Mouse (Mus musculus): ENCODE results near the gene Pdcd1lg2. TPM values are rescaled to one million over a fixed set of nuclear protein-coding genes. Genes with fewer than 3 reads are reported as not detected.

Gene Pdcd1lg2
- total RNA-seq, 2 experiments from 2014 or later = not detected

DNA sequence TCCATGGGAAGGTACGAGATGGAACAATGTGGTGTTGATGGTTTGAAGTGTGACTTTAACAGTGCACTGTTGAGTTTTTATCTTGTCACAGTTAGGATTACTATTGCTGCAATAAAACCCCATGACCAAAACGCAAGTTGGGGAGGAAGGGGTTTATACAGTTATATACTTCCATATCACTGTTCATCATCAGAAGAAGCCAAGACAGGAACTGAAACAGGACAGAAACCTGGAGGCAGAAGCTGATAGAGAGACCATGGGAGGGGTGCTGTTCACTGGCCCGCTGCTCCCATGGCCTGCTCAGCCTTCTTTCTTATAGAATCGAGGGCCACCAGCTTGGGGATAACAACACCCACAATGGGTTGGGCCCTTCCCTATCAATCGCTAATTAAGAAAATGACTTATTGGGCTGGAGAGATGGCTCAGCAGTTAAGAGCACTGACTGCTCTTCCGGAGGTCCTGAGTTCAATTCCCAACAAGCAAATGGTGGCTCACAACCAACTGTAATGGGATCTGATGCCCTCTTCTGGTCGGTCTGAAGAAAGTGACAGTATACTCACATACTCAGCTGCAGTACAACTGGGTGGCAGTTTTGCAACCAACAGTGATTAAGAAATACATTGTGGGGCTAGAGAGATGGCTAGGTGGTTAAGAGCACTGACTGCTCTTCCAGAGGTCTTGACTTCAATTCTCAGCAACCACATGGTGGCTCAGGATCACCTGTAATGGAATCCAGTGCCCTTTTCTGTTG, 53.1 kb downstream of the Pdcd1lg2 start:
- no peak for DNase-seq (ENCODE audit: extremely low spot score in 1 of 2, low spot score in 1 of 2)

DNA sequence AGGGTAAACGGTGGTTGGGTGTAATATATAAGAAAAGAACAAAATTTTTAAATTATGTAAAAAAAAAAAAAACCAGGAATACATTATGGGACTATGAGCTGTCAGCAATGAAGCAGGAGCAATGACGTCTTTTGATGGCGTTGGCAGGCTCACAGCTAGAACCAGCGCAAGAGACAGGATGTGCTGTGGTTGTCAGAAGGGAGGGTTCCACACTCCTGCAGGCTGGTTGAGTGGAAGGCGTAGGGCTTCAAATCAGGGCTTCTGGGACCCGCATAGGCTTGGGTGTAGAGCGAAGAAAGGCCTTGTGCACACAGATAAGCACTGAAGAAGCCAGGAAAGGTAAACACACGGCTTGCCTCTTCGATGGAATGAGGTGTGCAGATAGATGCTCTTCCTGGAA, 56.1 kb downstream of the Pdcd1lg2 start:
- no peak for DNase-seq (ENCODE audit: extremely low spot score in 1 of 2, low spot score in 1 of 2)

DNA sequence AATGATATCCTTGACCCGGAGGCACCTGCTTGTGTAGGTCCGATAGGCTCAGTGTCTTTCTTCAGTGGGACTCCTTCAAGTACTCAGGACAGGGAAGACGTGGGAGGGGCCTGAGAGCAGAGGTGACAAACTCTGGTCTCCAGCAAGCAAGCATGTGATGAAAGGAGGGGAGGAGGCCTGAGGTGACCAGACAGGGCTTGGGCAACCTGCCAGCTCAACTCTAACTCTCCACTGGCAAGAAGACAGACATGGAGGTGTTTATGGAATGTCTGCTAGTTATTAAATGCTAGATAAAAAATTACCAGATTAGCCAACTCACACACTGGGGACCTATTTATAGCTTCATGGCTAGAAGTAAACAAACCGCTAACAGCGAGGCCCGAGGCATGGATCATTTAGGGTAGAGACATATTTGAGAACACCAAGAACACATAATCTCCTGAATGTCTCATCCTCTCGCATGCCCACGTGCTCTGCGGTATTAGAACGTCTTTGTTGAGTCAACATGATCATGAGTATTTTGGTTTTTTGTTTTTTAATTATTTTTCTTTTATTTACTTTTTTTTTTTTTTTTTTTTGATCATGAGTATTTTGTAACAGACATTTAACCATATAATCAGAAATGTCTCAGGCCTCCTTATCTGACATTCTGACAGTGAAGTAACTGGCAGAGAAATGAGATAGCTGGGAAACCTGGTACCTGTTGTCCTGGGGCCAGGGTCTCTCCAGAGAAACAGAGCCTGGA, 58.4 kb downstream of the Pdcd1lg2 start:
- no peak for DNase-seq (ENCODE audit: extremely low spot score in 1 of 2, low spot score in 1 of 2)

DNA sequence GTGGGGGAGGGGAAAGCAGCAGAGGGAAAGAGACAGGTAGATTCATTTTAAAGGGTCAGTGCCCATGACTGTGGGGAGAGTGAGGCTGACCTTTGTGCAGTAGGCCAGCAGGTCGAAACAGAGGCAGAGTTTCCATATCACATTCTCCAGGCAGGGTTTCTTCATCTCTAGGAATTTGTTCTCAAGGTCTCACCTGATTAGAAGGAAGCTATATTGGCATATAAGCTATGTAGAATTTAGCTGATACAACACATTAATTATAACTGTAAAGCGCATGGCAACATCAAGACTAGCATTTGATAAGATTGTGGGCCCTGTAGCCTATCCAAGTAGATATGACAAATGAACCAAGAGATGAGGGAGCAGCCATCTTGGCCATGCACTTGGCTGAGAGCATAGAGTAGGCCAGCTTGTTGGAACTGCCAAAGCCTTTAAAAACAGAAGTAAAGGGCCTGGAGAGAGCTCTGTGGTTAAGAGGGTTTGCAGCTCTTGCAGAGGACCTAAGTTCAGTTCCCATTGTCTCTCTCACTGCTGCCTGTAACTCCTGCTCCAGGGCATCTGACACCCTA, 59.1 kb downstream of the Pdcd1lg2 start:
- DNase-seq (ENCODE audit: extremely low spot score in 1 of 2, low spot score in 1 of 2) = no peak

DNA sequence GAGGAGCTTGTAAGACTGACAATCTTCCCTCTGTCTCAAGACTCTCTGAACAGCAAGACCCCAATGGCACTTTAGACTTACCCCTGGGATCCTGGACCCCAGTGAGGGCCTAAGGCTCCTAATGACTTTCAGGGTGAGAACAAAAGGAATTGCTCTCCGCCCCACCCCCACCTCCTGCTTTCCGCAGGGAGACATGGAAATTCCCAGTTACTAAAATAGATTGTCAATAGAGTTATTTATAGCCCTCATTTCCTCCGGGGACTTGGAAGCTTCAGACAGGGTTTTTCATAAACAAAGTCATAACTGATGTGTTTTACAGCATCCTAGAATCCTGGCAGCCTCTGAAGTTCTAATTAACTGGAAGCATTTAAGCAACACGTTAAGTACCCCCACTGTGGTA, 59.9 kb downstream of the Pdcd1lg2 start:
- no peak for DNase-seq (ENCODE audit: extremely low spot score in 1 of 2, low spot score in 1 of 2)

DNA sequence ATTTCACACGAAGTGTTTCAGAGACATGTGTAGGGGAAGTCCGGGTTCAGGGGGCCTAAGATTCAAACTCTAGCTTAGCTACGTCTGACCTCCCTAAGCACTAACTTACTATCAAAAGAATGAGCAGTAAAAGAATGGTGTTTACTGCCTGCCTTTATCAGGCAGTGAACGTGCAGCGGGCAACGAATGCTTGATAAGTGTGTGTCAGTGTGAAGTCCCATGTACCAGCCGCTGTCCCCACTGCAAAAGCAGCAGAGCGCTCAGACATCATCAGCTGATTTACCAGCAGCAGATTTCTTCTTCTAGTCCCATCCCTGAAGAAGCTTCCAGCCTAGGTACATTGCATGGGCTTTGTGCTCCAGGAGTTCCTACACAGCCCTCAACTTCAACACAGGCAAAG, 61.7 kb downstream of the Pdcd1lg2 start:
- no peak for DNase-seq (ENCODE audit: extremely low spot score in 1 of 2, low spot score in 1 of 2)

DNA sequence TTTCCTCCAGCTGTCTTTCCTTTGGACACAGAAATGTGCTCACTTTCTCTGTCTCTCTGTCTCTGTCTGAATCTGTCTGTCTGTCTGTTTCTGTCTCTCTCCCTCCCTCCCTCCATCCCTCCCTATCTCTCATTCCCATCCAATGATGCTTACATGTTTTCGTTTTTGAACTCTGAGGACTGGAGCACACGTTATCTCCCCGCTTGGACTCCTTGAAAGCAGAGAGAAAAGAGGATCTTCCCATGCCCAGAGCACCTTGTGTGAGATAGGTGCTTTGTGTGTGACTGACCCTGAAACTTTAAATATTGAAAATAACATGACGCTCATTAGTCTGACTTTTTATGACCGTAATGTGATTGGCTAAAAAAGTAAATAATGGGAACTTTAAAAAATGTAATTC, 62.2 kb downstream of the Pdcd1lg2 start:
- no peak for DNase-seq (ENCODE audit: extremely low spot score in 1 of 2, low spot score in 1 of 2)

DNA sequence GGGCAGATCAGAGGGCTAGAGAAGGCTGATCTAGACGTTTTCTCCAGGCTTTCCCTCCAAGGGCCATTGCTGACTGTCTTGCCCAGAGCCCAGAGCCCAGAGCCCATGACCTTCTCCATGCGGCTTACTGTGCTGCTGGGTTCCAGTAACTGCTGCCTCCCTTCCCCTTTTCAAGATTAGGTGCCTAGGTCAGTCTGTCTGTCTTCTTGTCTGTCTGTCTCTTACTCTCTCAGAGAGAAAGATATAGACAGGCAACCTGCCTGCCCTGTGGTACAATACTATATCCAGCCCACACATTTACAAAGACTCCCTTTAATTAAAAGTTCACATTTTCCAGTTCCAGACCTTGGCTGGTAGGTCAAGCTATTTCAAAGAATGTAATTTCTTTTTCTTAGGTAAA, 64.1 kb downstream of the Pdcd1lg2 start:
- no peak for DNase-seq (ENCODE audit: extremely low spot score in 1 of 2, low spot score in 1 of 2)

DNA sequence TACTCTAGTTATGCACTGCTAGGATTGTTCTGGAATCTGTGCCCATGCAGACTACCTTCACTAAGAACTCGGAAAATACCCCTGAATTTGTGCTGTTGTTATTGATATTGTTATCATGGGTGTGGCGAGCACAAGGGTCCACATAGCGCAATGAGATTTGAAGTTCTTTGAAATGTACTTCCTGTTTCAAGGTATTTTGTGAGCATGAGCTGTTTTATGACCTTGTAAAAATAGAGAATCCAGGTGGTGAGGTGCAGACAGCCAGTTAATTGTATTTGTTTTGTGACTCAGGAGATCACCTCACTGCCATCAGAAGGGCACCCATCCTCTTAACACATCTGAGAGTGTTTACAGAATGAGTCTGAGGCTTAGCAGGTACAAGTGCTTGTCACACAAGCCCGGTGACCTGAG, 64.5 kb downstream of the Pdcd1lg2 start:
- DNase-seq (ENCODE audit: extremely low spot score in 1 of 2, low spot score in 1 of 2) = no peak

DNA sequence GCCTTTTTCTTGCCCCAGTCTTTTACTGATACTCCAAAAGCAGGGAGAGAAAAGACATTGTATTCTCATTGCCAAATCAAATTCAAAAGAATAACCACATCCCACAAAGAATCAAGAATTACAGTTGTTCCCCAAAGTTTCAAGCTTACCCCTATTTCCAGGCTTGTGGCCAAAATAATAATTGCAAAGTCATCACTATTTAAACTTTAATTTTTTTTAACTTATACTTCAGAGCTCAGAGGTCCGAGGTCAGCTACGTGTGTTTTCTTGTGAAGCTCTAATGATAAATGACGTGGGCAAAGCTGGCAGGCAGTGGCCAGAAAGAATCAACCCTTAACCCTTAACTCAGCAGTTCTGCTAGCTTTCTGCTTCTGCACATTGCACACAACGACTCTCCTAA, 67.9 kb downstream of the Pdcd1lg2 start:
- no peak for DNase-seq (ENCODE audit: extremely low spot score in 1 of 2, low spot score in 1 of 2)

DNA sequence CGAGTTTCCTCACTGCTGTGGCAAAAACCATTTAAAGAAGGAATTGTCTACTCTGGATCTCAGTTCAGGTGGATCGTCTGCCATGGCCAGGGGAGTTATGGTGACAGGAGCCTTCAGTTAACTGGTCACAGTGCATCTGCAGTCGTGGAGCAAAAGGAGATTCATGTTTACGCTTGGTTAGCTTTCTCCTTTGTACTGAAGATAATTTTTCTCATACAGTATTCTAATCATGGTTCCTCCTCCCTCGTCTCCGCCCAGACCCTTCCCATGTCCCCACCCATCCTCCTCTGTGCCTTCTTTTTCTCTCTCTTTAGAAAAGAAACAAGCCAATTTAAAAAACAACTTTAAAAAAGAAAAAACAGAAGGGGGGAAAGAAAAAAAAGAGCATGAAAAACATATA, 70.9 kb downstream of the Pdcd1lg2 start:
- DNase-seq (ENCODE audit: extremely low spot score in 1 of 2, low spot score in 1 of 2) = no peak

DNA sequence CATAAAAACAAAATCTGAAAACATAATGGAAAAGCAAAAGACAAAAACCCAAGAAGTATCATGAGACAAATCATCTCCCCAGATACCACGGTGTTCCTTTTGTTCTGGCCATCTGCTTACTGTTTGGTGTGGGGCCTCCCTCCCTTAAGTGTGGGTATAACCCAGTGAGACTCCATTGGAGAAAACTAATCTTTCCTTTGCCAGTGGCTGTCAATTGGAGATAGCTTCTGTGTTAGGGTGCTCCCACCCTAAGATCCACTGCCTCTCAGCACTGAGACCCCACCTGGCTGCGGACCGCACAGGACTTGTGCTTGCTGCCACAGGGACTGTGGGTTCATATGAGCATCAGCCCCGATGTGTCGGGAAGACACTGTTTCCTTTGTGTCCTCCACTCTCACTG, 71.4 kb downstream of the Pdcd1lg2 start:
- no peak for DNase-seq (ENCODE audit: extremely low spot score in 1 of 2, low spot score in 1 of 2)

DNA sequence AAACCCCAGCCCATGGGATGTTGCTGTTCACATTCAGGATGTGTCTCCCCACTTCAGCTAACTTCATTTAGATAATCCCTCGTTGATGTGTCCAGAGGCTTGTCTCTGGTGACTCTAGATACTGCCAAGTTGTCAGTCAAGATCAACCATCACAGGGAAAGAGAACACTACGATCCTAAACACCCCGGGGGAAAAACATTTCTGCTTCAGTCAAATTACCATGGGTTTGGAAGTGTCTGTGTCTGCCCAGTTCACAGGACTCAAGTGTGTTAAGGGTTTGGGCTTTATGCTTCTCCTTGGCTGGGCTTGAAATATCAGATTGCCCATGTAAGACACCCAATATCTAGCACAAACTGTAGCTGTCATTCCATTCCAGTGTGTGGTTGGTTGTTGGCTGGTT, 71.9 kb downstream of the Pdcd1lg2 start:
- no peak for DNase-seq (ENCODE audit: extremely low spot score in 1 of 2, low spot score in 1 of 2)

DNA sequence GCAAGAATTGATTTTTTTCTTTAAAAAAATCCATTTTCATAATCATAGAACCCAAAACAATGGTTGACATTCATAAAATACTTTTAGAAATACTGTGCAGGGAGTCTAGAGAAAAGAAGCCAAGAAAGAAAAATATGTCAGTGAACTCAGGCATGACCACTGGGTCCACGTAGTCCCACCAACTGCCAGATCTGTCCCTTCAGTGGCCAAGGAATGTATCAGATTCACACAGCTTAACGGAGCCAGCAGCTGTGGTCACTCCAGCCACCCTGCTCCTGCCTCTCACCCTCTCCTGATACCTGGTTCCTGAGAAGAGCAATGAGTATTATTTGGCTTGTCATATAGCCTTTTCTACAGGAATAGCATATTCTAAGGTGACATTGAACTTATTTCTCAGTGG, 72.7 kb downstream of the Pdcd1lg2 start:
- no peak for DNase-seq (ENCODE audit: extremely low spot score in 1 of 2, low spot score in 1 of 2)

DNA sequence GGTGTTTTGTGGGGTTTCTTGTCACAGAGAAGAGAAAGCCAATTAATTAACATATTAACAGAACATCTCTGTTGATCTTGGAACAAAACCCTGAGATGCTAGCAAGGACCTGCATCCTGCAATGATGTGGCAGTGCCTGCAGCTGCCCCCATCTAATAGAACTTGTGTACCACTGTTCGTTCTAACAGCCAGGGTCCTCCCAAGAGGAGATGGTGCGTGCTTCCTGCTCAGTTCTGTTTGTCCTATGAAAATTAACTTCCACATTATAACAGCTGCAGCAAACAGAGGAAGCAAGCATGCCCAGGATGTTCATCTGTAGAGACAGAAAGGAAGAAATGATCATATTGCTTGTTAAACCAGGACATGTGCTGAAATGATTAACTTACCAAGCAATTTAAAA, 73.8 kb downstream of the Pdcd1lg2 start:
- DNase-seq (ENCODE audit: extremely low spot score in 1 of 2, low spot score in 1 of 2) = no peak

DNA sequence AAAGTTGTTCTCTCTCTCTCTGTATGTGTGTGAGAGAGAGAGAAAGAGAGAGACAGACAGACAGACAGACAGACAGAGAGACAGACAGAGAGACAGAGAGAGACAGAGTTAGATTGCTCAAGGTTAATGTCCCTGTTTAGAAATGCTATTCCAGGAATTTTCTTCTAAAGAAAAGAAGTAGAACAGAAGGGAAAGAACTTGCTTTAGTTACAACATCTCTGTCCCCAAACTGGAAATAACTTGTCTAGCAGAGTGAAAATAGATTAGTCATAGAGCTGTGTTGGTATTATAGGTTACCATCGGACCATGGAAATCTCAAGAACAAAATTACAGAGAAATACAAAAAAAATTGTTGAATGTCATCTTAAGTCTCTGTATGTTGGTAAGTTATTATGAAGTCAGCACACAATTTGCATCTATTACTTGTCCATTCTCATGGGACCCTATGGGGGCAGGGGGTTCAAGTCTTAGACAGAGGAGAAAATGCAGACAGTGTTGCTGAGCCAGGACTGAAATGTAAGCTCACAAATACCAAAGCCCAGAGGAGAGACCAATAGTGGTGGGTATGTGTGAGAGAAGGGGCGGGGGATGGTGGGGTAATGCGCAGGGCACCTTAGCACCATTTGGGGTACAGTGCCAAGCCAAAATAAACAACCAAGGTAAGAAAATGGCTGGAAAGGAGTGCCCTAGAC, 74.7 kb downstream of the Pdcd1lg2 start:
- DNase-seq (ENCODE audit: extremely low spot score in 1 of 2, low spot score in 1 of 2) = no peak

DNA sequence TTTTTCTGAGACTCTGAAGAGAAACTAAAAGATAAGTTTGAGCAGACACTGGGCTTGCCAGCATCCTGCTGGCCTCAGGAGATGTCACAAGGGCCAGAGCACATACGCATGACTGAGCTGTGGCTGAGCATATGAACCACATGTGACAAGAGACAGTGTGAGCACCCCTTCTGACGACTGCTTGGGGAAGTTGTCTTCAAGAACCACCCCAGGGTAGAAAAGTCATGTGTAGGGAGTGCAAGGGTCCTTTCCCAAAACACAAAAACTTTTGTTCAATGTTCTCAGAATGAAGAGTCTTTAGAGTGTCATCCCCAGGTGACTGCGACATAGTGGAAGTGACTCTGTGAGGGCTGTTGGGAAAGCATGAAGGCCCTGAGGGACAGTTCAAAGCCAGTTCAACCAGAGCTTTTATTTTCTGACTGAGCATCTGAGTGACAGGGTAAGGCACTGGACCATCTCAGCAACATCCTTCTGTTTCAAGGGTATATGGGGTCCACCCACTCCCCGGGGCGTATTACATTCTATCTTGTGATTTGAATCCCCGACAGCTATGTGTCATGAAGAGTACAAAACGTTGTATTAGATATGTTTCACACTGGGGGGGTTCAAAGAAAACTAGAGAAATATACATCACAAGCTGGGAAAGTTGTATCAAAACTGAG, 76.0 kb downstream of the Pdcd1lg2 start:
- DNase-seq (ENCODE audit: extremely low spot score in 1 of 2, low spot score in 1 of 2) = no peak

DNA sequence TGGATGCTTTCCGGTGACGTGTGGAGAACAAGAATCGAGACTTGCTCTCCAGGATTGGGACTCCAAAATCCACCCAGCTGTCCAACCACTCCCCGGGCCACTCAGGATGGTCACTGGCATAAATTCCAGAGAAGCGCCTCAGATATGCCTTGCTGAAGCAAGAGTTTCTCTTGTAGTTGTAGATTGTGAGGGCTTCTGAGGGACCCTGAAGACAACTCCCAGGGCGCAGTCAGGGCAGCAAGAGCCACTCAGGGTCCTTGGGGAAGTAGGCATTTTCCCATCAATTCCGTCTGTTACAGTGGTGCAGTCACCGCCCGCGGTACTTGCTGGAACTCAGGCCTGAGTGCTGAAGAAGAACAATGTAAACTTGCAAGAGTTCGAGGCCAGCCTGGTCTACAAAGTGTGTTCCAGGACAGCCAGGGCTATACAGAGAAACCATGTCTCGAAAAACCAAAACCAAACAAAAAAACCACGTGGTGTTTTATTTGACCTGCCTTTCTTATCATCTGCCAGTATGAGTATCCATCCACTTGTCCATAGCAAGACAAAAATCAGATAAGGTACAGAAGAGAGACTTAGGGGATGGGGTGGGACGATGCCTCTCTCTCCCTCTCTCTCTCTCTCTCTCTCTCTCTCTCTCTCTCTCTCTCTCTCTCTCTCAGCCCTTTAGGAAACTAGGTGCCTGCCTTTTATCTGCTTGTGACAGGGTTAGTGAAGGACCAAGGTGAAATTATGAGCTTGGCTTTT, 76.8 kb downstream of the Pdcd1lg2 start:
- DNase-seq (ENCODE audit: extremely low spot score in 1 of 2, low spot score in 1 of 2) = no peak

DNA sequence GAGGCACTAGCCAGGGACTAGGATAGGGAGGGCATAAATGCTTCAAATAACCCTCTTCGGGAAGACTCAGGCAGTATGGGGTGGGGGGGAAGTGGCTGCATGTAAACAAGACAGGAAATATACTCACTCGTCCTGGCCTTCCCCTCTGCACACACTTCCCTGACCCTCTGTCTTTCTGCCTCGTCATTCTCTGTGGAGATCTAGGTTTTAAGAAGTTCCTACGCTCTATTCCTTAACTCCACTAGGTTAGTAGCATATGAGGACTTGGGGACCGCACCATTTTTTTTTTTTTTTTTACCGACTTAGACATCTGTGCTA, 77.3 kb downstream of the Pdcd1lg2 start:
- no peak for DNase-seq (ENCODE audit: extremely low spot score in 1 of 2, low spot score in 1 of 2)

DNA sequence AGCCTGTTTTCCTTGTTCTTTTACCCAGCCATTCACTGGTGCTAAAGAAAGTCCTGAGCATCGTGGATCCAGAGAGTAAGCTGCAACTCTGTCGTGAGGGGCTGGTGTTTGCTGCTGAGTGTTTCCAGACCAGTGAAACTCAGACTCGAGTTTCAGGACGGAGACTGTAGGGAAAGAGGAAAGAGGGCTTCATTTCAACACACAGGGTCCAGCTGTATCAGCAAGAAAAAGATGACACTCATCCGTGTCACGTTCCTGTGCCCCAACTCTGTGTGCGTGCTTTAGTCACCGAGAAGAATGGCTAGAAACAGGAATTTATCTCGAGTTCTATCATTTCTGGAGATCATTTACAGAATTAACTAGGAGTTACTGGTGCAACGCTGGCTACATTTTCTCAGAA, 77.7 kb downstream of the Pdcd1lg2 start:
- no peak for DNase-seq (ENCODE audit: extremely low spot score in 1 of 2, low spot score in 1 of 2)
